Mouse (Mus musculus): Measurements from ENCODE around the gene Spast. TPM values are rescaled to one million over a fixed set of nuclear protein-coding genes. Genes with fewer than 3 reads are reported as not detected.
A peak's percentile ranks its signal among the peaks of the same experiment; 100 is the strongest.
"Not testable (repeated sequence)": the region's sequence is repeated elsewhere in the genome, so short reads cannot be mapped to it uniquely, and the experiment has no call there.

Spast gene
- polyA plus RNA-seq, 1 experiment: 29.3 TPM

GRCm38 (mm10) chr17:74323844-74324243, 14.9 kb upstream of the Spast start, which contains the start of gene Dpy30:
Gene Dpy30 (minus strand): TSS chr17:74323944.
- DNase-seq (ENCODE audit: extremely low spot score in 1 of 2, low spot score in 1 of 2): no peak

- not testable (repeated sequence) for DNase-seq (ENCODE audit: extremely low spot score in 1 of 2, low spot score in 1 of 2)
These were observed 11.6 kb upstream of the Spast start for GRCm38 (mm10) chr17:74327195-74327594.

DNA sequence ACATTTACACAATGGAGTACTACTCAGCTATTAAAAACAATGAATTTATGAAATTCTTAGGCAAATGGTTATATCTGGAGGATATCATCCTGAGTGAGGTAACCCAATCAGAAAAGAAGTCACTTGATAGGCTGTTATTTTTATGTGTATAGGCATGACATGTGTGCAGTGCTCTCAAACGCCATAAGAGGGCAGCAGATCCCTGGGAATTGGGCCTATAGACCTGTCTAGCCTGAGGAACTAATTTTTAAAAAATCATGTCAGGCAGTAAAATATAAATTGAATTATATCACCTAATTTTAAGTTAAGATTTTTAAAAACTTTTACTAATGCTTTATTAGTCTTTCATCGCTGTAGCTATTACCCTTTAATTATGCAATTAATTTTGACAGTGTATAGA, 10.6 kb upstream of the Spast start:
- peak in 1 of 2 experiments; percentile 43 for DNase-seq (ENCODE audit: extremely low spot score in 1 of 2, low spot score in 1 of 2)

DNA sequence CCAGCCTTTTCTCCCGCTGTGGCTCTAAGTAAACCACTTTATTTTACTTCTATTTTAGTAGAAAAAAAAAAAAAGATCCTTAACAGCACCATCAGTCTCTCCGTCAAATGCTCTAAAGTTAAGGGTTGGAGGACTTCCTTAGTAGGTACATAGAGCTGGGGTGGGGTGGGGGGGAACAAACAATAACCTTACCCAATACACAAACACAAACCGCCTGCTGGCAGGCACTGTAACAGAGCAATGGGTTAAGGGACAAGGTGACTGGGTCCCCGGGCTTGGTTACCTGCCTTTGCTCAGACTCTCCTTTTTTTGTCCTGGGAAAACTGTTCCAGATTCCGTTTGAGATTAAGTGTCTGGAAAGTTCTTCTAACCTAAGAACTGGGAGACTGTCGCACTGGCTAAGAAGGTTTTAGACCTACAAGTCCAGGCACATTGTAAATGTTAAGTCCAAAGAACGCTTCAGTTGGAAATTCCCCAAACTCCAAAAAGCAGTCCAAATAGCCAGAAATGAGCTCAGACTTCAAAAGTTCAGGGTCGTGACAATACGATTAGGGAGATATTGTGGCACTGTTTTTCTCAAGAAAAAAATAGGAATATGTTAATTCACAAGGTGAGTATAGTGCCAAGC, 7.6 kb upstream of the Spast start:
- DNase-seq (ENCODE audit: extremely low spot score in 1 of 2, low spot score in 1 of 2): no peak

DNA sequence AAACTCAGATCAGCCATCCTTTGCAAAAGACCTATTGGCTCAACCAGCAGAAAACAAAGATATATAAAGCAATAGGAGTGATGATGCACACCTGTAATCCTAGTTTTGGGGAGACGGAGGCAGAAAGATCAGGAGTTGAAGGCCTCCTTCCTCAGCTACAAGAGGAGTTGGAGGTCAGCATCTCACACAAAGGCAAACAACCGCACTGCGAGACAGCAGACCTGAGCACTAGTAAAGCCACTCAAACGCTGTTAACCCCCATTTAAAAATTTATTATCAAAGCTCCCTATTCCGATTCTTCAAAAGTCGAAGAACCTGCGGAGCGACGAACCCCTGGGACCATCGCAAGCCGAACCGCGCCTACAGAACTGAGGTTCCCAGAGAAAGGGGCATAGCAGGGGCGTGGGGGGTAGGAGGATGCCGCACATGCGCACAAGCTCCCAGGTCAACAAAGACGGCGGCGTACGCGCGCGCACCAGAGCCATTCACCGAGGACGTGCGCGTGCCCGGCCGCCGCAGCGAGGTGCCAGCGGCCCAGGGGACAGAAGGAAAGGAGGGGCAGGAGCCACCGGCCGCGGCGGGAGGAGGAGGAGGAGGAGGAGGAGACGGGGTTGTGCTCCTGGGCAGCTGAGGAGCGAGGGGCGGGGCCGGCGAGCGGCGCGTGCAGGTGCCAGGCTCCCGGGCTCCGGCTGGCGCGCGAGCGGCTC, 409 bp upstream of the Spast start:
- DNase-seq (ENCODE audit: extremely low spot score in 1 of 2, low spot score in 1 of 2): peak; percentile 89 to 97

DNA sequence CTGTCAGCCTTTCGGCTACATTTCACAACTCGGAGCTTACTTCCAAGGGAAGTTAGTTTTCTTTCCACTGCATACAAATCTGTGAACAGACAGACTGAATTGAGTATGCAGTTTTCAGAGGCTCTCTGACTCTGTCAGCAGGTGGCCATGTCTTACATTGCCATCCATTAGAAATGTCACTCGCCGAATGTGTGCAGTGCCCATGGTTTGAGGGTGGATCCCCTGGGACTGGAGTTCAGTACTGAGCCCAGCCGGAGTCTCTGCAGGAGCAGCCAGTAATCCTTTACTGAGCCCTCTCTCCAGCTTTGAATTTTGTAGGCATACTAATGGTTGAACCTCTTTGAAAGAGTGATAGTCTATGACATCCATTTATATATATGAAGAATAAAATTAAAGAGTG, 2.4 kb downstream of the Spast start:
- no peak for DNase-seq (ENCODE audit: extremely low spot score in 1 of 2, low spot score in 1 of 2)

DNA sequence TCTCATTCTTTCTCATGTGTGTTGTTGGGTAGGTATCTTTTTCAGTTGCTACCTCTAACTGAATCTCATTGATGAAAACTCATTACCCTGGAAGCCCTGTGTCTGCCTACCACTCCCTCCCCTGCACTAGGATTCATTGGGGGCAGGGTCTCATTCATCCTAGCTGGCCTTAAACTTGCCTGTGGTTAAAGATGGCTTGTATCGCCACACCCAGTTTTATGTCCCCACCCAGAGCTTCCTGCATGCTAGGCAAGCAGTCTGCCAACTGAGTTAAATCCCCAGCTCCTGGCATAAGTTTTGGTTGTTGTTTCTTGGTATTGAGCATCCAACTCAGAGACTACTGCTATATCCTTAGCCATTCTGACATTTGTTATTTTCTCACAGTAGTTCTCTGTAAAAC, 24.8 kb downstream of the Spast start:
- no peak for DNase-seq (ENCODE audit: extremely low spot score in 1 of 2, low spot score in 1 of 2)

GRCm38 (mm10) chr17:74376916-74377315, 38.1 kb downstream of the Spast start:
- no peak for DNase-seq (ENCODE audit: extremely low spot score in 1 of 2, low spot score in 1 of 2)

GRCm38 (mm10) chr17:74386657-74387056, 47.9 kb downstream of the Spast start:
- no peak for DNase-seq (ENCODE audit: extremely low spot score in 1 of 2, low spot score in 1 of 2)

DNA sequence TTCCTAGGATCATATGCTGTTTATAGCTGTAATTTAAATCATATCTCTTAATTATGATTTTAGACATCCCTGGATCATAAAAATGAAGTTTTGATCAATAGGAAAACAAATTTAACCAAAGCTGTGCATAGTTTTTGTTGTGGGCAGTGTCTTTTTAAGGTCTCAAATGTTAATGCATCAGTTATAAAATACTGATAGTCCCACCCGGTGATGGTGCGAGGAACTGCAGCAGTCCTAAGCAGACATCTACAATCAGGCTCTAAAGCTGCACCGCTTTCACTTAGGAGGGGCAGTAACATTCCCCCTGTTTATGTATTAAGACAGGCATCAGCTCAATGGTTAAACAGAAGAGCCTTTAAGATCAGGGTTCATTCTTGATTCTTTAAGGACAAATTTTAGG, 51.1 kb downstream of the Spast start:
- DNase-seq (ENCODE audit: extremely low spot score in 1 of 2, low spot score in 1 of 2): no peak

- DNase-seq (ENCODE audit: extremely low spot score in 1 of 2, low spot score in 1 of 2): no peak
These were observed 55.6 kb downstream of the Spast start for GRCm38 (mm10) chr17:74394381-74394780.

DNA sequence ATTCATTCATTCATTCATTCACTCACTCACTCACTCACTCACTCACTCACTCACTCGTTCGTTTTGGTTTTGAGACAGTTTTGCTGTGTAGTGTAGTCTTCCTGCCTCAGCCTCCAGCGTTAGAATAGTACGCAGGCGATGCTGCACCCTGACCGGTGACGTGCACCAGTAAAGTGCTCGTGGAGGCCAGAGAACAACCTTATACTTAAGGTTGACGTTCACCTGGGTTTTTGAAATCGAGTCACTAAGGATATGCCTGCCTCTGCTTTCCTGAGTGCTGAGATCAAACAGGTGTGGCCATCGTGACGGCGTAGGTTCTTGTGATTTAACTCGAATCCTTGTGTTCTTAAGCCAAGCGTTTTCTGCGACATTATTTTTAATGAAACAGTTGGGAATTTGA, 56.1 kb downstream of the Spast start:
- DNase-seq (ENCODE audit: extremely low spot score in 1 of 2, low spot score in 1 of 2): peak in 1 of 2 experiments; percentile 16

DNA sequence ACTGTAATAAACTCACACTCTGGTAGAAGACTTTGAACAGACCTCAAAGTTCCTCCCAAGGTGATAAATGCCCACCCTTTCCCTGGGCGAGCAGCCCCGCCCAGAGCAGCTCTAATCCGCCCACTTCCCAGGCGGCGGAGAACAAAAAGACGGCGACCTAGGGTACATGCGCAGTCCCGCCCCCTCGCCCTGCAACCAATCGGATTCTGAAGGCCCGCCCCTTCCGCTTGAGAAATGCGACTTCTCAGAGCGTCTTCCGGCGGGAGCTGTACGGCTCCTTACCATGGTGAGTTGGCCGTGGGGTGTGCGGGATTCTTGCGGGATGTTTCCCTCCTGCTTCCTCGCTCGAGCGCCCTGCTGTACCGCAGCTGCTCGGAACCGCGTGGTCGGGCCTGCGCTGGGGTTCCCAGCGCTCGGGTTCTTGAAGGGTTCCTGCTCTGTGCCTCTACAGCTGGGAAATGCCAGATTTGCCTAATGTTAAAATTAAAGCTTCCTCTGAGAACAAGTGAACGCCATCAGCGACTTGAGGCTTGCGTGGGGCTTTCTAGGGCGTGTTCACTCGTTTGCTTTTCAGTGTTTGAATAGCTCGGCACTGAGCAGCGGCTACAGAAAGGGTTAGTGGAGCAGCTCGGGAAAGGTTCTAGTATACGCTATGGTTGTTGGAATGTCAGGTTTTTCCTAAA, 56.7 kb downstream of the Spast start, which contains the start of gene Slc30a6:
Slc30a6 (plus strand) TSS at position 226 of the 683 bp plus-strand sequence.
- peak; percentile 95 to 98 for DNase-seq (ENCODE audit: extremely low spot score in 1 of 2, low spot score in 1 of 2)

DNA sequence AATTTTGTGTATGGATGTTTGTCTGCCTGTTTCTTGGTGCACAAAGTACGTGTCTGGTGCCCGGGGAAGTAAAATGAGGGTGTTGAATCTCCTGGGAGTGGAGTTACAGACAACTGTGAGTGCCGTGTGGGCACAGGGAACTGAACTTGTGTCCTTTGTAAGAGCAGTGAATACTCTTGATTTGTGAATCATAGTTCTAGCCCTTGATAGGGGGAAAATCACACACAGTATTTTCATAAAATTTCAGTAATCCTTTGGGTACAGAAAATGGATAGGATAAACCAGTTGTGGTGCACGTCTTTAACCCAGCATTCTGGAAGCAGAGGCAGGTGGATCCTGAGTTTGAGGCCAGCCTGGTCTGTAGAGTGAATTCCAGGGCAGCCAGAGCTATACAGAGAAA, 58.0 kb downstream of the Spast start:
- no peak for DNase-seq (ENCODE audit: extremely low spot score in 1 of 2, low spot score in 1 of 2)

DNA sequence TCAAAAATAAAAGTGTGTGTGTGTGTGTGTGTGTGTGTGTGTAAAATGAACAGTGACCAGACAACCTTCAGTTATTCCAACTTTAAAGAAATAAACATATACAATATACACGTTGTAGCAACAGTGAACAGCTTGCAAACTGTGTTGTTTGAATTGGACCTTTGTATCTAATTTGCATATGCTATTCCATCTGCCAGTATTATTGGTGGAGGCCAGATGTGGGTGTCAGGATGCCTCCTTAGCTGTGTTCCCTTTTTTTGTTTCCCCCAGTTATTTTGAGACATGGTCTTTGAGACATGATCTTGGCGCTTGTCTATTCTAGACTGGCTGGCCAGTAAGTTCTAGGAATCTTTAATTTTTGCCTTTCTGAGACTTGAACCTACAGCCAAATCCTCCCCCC, 58.4 kb downstream of the Spast start:
- no peak for DNase-seq (ENCODE audit: extremely low spot score in 1 of 2, low spot score in 1 of 2)

- DNase-seq (ENCODE audit: extremely low spot score in 1 of 2, low spot score in 1 of 2): no peak
These were observed 63.9 kb downstream of the Spast start for GRCm38 (mm10) chr17:74402486-74403222.

GRCm38 (mm10) chr17:74406487-74406886, 67.7 kb downstream of the Spast start:
- no peak for DNase-seq (ENCODE audit: extremely low spot score in 1 of 2, low spot score in 1 of 2)

GRCm38 (mm10) chr17:74409722-74410121, 70.9 kb downstream of the Spast start:
- no peak for DNase-seq (ENCODE audit: extremely low spot score in 1 of 2, low spot score in 1 of 2)

GRCm38 (mm10) chr17:74413324-74413723, 74.5 kb downstream of the Spast start:
- no peak for DNase-seq (ENCODE audit: extremely low spot score in 1 of 2, low spot score in 1 of 2)

GRCm38 (mm10) chr17:74414671-74415070, 75.9 kb downstream of the Spast start:
- no peak for DNase-seq (ENCODE audit: extremely low spot score in 1 of 2, low spot score in 1 of 2)

GRCm38 (mm10) chr17:74416841-74417360, 78.1 kb downstream of the Spast start:
- DNase-seq (ENCODE audit: extremely low spot score in 1 of 2, low spot score in 1 of 2): no peak
